Mouse (Mus musculus) liver, postnatal 0 days (tissue): Measurements from ENCODE around the gene Golga7b.

Experiments used
- CTCF ChIP-seq: sonication (generic); IDR thresholded peaks from 2 replicates; pipeline ENCODE4 v1.5.1; 2016; ENCODE audit warnings: antibody characterized with exemption, low read depth
- EP300 ChIP-seq: IDR thresholded peaks from 2 replicates; pipeline ENCODE4 v1.6.1; 2016; ENCODE audit warnings: antibody characterized with exemption, low read depth, mild to moderate bottlenecking

DNA sequence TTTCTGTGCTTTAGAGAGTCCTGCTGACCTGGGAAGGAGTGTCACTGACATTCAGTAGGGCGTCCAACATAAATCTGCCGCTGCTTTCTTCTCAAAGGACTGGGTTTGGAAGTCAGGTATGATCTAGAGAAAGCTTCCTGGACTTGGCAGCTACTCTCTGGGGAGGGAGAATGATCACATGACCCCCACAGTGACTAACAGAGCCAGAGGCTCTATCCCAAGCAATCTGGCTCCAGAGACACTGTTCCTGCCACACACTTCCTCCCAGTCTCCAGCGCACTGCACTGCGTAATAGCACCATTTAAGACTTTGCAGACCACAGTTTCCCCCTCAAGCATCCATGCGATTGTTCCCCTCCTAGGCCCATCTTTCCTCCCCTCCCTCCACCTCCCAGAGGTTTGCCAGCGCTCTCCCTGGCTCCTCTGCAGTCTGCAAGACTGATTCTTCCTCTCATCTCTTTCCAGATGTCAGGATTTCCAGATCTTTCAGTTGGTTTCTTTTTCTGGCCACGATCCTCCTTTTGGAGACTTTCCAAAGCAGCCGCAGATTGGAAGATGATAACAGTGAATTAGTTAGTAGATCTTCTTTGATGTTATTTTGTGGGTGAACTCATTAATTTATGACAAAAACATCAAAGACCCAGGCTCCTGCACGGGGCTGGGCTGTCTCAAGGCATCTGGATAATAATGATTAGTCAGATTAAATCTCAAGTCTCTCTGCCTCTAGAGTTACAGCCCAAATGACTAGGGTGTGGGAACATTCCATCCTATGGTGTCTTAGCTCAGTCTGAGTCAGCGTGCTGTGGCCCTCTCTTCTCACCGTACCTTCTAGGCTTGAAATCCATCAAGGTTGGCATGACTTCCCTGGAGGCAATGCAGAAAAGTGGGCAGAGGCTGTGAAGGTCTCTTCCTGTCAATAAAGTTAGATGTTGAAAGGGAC is 2.9 kb downstream of the Golga7b start:
- TF ChIP-seq CTCF (no peak), EP300 (no peak)
